Mouse (Mus musculus) small intestine, adult 2 months (tissue): ENCODE results near the gene Golm1.
"Not testable (repeated sequence)": the region's sequence is repeated elsewhere in the genome, so short reads cannot be mapped to it uniquely, and the experiment has no call there.

Experiments used
- CTCF ChIP-seq: fragments of 200-500 bp; IDR thresholded peaks from 2 replicates; pipeline ENCODE4 v1.5.1; 2012; ENCODE audit warnings: low read depth, mild to moderate bottlenecking, control low read depth, inconsistent platforms, low read length, moderate library complexity, mixed read lengths; ENCODE audit not compliant: insufficient replicate concordance, insufficient read length; ENCODE audit errors: extremely low read depth
- POLR2A ChIP-seq: fragments of 200-500 bp; IDR thresholded peaks from 2 replicates; pipeline ENCODE4 v1.6.1; 2012; ENCODE audit warnings: low read depth, mild to moderate bottlenecking, control low read depth, inconsistent platforms, low read length, moderate library complexity

GRCm38 (mm10) chr13:59718857-59719440, 43.3 kb upstream of the Golm1 start:
- not testable (repeated sequence) for TF ChIP-seq CTCF, POLR2A
